Mouse (Mus musculus): ENCODE measurements around the gene Foxn2. TPM values are rescaled to one million over a fixed set of nuclear protein-coding genes. Genes with fewer than 3 reads are reported as not detected.

Gene Foxn2
- polyA plus RNA-seq (2012; rRNA removed), result 7.6 and 8.6 TPM in 2 replicates
- polyA plus RNA-seq (2014; fragmentation: Nextera tagmentation; extraction: Ambion mirVana), result 11.6 and 12.6 TPM in 2 replicates

DNA sequence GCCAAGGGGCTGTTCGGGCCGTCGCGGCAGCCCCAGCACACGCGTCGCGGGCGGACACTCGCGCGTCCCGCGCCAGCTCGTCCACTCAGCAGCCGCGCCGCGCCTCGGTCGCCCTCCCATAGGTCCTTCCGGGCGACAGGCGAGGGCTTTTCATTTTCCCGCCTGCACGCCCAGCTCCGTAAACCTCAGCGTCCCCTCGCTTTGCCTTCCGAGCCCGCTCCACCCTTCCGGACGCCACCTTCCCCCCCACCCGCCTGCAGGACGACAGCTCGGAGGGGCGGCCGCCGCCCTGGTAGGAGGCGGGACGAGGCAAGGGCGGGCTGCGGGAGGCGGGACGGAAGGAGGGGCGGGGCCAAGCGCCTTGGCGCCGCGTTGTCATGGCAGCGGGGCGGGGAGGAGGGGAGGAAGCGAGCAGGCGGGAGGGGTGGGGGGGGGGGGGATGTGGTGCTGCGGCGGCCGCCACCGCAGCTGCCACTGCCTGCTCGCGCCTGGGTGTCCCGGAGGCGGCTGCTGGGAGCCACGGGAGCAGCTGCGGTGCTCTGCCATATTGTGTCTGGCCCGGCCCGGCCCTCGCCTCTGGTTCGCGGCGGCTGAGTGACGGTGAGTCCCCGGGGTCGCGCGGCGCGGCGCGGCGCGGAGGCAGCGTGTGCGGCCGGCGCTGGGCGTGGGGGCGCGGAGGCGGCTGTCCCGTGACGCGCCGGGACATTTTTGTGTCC lies at the start of gene Foxn2:
Gene Foxn2 (plus strand): TSS at position 427 of the 716 bp plus-strand sequence.
- Histone ChIP-seq H3K4me1 (ENCODE audit: control insufficient read depth, insufficient read depth, low read length) (no peaks in the 10 kb centered on the region), H3K9me3 (ENCODE audit: control insufficient read depth, low read length) (no peaks in the 10 kb centered on the region), H3K4me3 (replicated peaks; ENCODE audit: low read length) (peak within 1 kb of the TSS; percentile 94), H3K36me3 (ENCODE audit: control insufficient read depth, insufficient read depth, low read length) (no peaks in the 10 kb centered on the region), H3K27me3 (ENCODE audit: control insufficient read depth, insufficient read depth, low read length) (no peaks in the 10 kb centered on the region), H3K27ac (replicated peaks; ENCODE audit: low read depth, low read length) (peak within 1 kb of the TSS; percentile 87), H3K9ac (ENCODE audit: low read depth, low read length, severe bottlenecking) (peak within 1 kb of the TSS; percentile 88), H3K4me2 (replicated peaks; ENCODE audit: low read depth, low read length, severe bottlenecking) (peak within 1 kb of the TSS; percentile 82)
- WGBS, result under 1% methylated on average over 63 of the region's 93 CpGs
- DNase-seq (ENCODE audit: low spot score) (peak; percentile 91), ATAC-seq (ENCODE audit: low FRiP score, low read depth) (peak; percentile 92)
- TF ChIP-seq POLR2A (IDR thresholded peaks at IDR 0.05; ENCODE audit: borderline replicate concordance, extremely low read depth, insufficient read depth, insufficient read length), result 0 out of 2 replicates have a peak, but pooled peaks have one; percentile 45

DNA sequence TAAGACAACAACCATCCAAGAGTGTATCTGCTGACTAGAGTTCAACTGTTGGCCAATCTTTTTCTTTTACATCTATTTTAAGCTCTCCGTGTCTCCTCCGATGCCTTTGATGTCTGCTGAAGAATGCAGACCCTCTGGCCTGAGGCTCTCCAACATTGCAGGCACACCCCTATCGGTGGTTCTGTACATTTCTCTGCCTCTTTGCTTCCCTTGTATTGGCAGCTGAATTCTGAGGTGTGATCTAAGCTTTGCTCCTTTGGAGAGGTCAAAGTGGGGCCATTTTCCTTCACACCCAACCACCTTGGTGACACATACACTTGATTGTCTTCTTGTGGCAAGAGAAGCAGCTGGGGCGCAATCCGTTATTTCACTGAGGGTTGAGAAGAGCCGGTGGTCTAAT lies 43.0 kb upstream of the Foxn2 start:
- 72% methylated on average over 6 of the region's 6 CpGs for WGBS
- no peak overlapping the region for H3K27ac ChIP-seq (replicated peaks; ENCODE audit: low read depth, low read length)

GRCm38 (mm10) chr17:88398090-88398489 lies 42.4 kb upstream of the Foxn2 start:
- Histone ChIP-seq H3K27ac (replicated peaks; ENCODE audit: low read depth, low read length) (no peak overlapping the region), H3K4me2 (replicated peaks; ENCODE audit: low read depth, low read length, severe bottlenecking) (no peak overlapping the region), H3K9ac (ENCODE audit: low read depth, low read length, severe bottlenecking) (no peak overlapping the region), H3K9me3 (ENCODE audit: control insufficient read depth, low read length) (no peaks in the 10 kb centered on the region), H3K4me3 (replicated peaks; ENCODE audit: low read length) (no peak overlapping the region), H3K27me3 (ENCODE audit: control insufficient read depth, insufficient read depth, low read length) (no peaks in the 10 kb centered on the region), H3K4me1 (ENCODE audit: control insufficient read depth, insufficient read depth, low read length) (no peaks in the 10 kb centered on the region), H3K36me3 (ENCODE audit: control insufficient read depth, insufficient read depth, low read length) (no peaks in the 10 kb centered on the region)
- DNase-seq (ENCODE audit: low spot score), result no peak
- no peak for ATAC-seq (ENCODE audit: low FRiP score, low read depth)
- no peak for TF ChIP-seq POLR2A (IDR thresholded peaks at IDR 0.05; ENCODE audit: borderline replicate concordance, extremely low read depth, insufficient read depth, insufficient read length)
- WGBS, result 85% methylated on average over 6 of the region's 6 CpGs

More for the DNA sequence above, 43.0 kb upstream of the Foxn2 start:
- Histone ChIP-seq H3K4me2 (replicated peaks; ENCODE audit: low read depth, low read length, severe bottlenecking) (no peak overlapping the region), H3K27me3 (ENCODE audit: control insufficient read depth, insufficient read depth, low read length) (no peaks in the 10 kb centered on the region), H3K9ac (ENCODE audit: low read depth, low read length, severe bottlenecking) (no peak overlapping the region), H3K36me3 (ENCODE audit: control insufficient read depth, insufficient read depth, low read length) (no peaks in the 10 kb centered on the region), H3K9me3 (ENCODE audit: control insufficient read depth, low read length) (no peaks in the 10 kb centered on the region), H3K4me1 (ENCODE audit: control insufficient read depth, insufficient read depth, low read length) (no peaks in the 10 kb centered on the region), H3K4me3 (replicated peaks; ENCODE audit: low read length) (no peak overlapping the region)
- TF ChIP-seq POLR2A (IDR thresholded peaks at IDR 0.05; ENCODE audit: borderline replicate concordance, extremely low read depth, insufficient read depth, insufficient read length), result no peak
- no peak for ATAC-seq (ENCODE audit: low FRiP score, low read depth)
- DNase-seq (ENCODE audit: low spot score), result no peak

GRCm38 (mm10) chr17:88398854-88399253 lies 41.7 kb upstream of the Foxn2 start:
- ATAC-seq (ENCODE audit: low FRiP score, low read depth) (no peak), DNase-seq (ENCODE audit: low spot score) (no peak)
- Histone ChIP-seq H3K9ac (ENCODE audit: low read depth, low read length, severe bottlenecking) (no peak overlapping the region), H3K4me2 (replicated peaks; ENCODE audit: low read depth, low read length, severe bottlenecking) (no peak overlapping the region), H3K27ac (replicated peaks; ENCODE audit: low read depth, low read length) (no peak overlapping the region), H3K27me3 (ENCODE audit: control insufficient read depth, insufficient read depth, low read length) (no peaks in the 10 kb centered on the region), H3K36me3 (ENCODE audit: control insufficient read depth, insufficient read depth, low read length) (no peaks in the 10 kb centered on the region), H3K4me3 (replicated peaks; ENCODE audit: low read length) (no peak overlapping the region), H3K9me3 (ENCODE audit: control insufficient read depth, low read length) (no peaks in the 10 kb centered on the region), H3K4me1 (ENCODE audit: control insufficient read depth, insufficient read depth, low read length) (no peaks in the 10 kb centered on the region)
- TF ChIP-seq POLR2A (IDR thresholded peaks at IDR 0.05; ENCODE audit: borderline replicate concordance, extremely low read depth, insufficient read depth, insufficient read length), result no peak
- 80% methylated on average over 4 of the region's 4 CpGs for WGBS

DNA sequence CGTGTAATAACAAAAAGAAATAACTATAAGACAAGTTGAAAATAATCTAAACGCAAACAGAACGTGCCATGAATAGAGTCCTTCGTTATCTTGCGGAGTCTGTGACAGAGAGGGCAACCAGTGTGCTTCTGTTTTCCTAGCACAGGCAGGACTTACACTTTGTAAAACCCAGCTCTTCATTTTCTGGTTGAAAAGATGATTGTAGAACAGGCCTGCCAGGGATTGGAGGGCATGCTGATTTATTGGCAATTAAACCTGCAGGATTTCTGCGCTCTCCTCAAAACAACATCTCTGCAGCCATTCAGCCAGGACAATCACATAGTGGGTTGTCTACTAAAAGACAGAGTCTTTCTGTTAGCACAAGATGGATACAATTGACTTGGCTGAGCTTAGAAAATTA lies 40.4 kb upstream of the Foxn2 start:
- Histone ChIP-seq H3K27ac (replicated peaks; ENCODE audit: low read depth, low read length) (no peak overlapping the region), H3K4me3 (replicated peaks; ENCODE audit: low read length) (no peak overlapping the region), H3K36me3 (ENCODE audit: control insufficient read depth, insufficient read depth, low read length) (no peaks in the 10 kb centered on the region), H3K27me3 (ENCODE audit: control insufficient read depth, insufficient read depth, low read length) (no peaks in the 10 kb centered on the region), H3K9me3 (ENCODE audit: control insufficient read depth, low read length) (no peaks in the 10 kb centered on the region), H3K9ac (ENCODE audit: low read depth, low read length, severe bottlenecking) (no peak overlapping the region), H3K4me1 (ENCODE audit: control insufficient read depth, insufficient read depth, low read length) (no peaks in the 10 kb centered on the region), H3K4me2 (replicated peaks; ENCODE audit: low read depth, low read length, severe bottlenecking) (no peak overlapping the region)
- ATAC-seq (ENCODE audit: low FRiP score, low read depth) (no peak), DNase-seq (ENCODE audit: low spot score) (no peak)
- TF ChIP-seq POLR2A (IDR thresholded peaks at IDR 0.05; ENCODE audit: borderline replicate concordance, extremely low read depth, insufficient read depth, insufficient read length), result no peak
- WGBS, result 45% methylated on average over 6 of the region's 6 CpGs
